Mouse (Mus musculus) mature B cell (primary cell): ENCODE data around the gene Tescl.

Experiments
- in situ Hi-C: fragments of 300-500 bp; cut with MboI; formaldehyde crosslinking; loops from 2 replicates; pipeline ENCODE4 v1.14.3; 2019

Gene Tescl

GRCm38 (mm10) chr7:24333304-24333986 lies at the start of gene Tescl:
TSS of gene Tescl (minus strand) at chr7:24333936.
- in situ Hi-C loops = no loop called here

- in situ Hi-C loops = no loop called here
These were observed 49.1 kb upstream of the Tescl start for GRCm38 (mm10) chr7:24382730-24383372.

- in situ Hi-C loops = no loop called here
These were observed 46.6 kb upstream of the Tescl start for GRCm38 (mm10) chr7:24380370-24380769.

- in situ Hi-C loops = no loop called here
These were observed 46.2 kb upstream of the Tescl start for GRCm38 (mm10) chr7:24379934-24380333.

- in situ Hi-C loops = no loop called here
These were observed 44.4 kb upstream of the Tescl start for GRCm38 (mm10) chr7:24378049-24378701.

GRCm38 (mm10) chr7:24377091-24377865 lies 43.5 kb upstream of the Tescl start:
- in situ Hi-C loops = no loop called here

- in situ Hi-C loops = no loop called here
These were observed 42.7 kb upstream of the Tescl start for GRCm38 (mm10) chr7:24376456-24376855.

- in situ Hi-C loops = no loop called here
These were observed 40.0 kb upstream of the Tescl start for GRCm38 (mm10) chr7:24373538-24374379.

GRCm38 (mm10) chr7:24372786-24373185 lies 39.0 kb upstream of the Tescl start:
- in situ Hi-C loops = no loop called here

- in situ Hi-C loops = no loop called here
These were observed 38.6 kb upstream of the Tescl start for GRCm38 (mm10) chr7:24372300-24372699.

- in situ Hi-C loops = no loop called here
These were observed 38.0 kb upstream of the Tescl start for GRCm38 (mm10) chr7:24371809-24372145.

GRCm38 (mm10) chr7:24371012-24371808 lies 37.5 kb upstream of the Tescl start:
- in situ Hi-C loops = no loop called here

GRCm38 (mm10) chr7:24369731-24370541 lies 36.2 kb upstream of the Tescl start, which contains the start of gene Kcnn4:
TSS of gene Kcnn4 (plus strand) at chr7:24370263.
- in situ Hi-C loops = no loop called here

GRCm38 (mm10) chr7:24368946-24369345 lies 35.2 kb upstream of the Tescl start:
- in situ Hi-C loops = no loop called here

GRCm38 (mm10) chr7:24368226-24368625 lies 34.5 kb upstream of the Tescl start:
- in situ Hi-C loops = no loop called here

GRCm38 (mm10) chr7:24366716-24367632 lies 33.2 kb upstream of the Tescl start:
- in situ Hi-C loops = no loop called here

- in situ Hi-C loops = no loop called here
These were observed 31.7 kb upstream of the Tescl start for GRCm38 (mm10) chr7:24365258-24366014.

GRCm38 (mm10) chr7:24364827-24365226 lies 31.1 kb upstream of the Tescl start:
- in situ Hi-C loops = no loop called here
